Mouse (Mus musculus) C2C12 (cell line): ENCODE measurements around the gene Frs2. TPM values are rescaled to one million over a fixed set of nuclear protein-coding genes. Genes with fewer than 3 reads are reported as not detected.

Source experiments
- H3K27me3 ChIP-seq: one replicate; pipeline ENCODE4 v1.6.1; 2011; ENCODE audit not compliant: control insufficient read depth, insufficient read depth, insufficient read length
- H3K36me3 ChIP-seq: one replicate; pipeline ENCODE4 v1.6.1; 2011; ENCODE audit not compliant: control insufficient read depth, insufficient read depth
- H3K4me3 ChIP-seq: one replicate; pipeline ENCODE4 v1.5.1; 2011; ENCODE audit warnings: mild to moderate bottlenecking, control low read depth; ENCODE audit not compliant: poor library complexity, insufficient read depth, severe bottlenecking
- H3K79me2 ChIP-seq: one replicate; pipeline ENCODE4 v1.6.1; 2011; ENCODE audit not compliant: control insufficient read depth, insufficient read depth
- H3K79me3 ChIP-seq: one replicate; pipeline ENCODE4 v1.6.1; 2011; ENCODE audit warnings: low read depth, control low read depth
- H3ac ChIP-seq: one replicate; pipeline ENCODE3; 2011; ENCODE audit warnings: low read depth; ENCODE audit not compliant: control insufficient read depth, insufficient read length
- CEBPB ChIP-seq: IDR thresholded peaks from one replicate; pipeline ENCODE4 v1.6.1; 2011; ENCODE audit warnings: low read depth, mild to moderate bottlenecking, control low read depth, moderate library complexity
- CTCF ChIP-seq: IDR thresholded peaks from one replicate; pipeline ENCODE4 v1.5.1; 2011; ENCODE audit not compliant: control insufficient read depth, insufficient read depth, insufficient read length
- FOSL1 ChIP-seq: IDR thresholded peaks from one replicate; pipeline ENCODE4 v1.8.0; 2011; ENCODE audit warnings: mild to moderate bottlenecking, low read length; ENCODE audit not compliant: poor library complexity, insufficient read depth, severe bottlenecking
- MAX ChIP-seq: IDR thresholded peaks from one replicate; pipeline ENCODE4 v1.6.1; 2011; ENCODE audit warnings: mild to moderate bottlenecking, control low read depth
- MYOD1 ChIP-seq: IDR thresholded peaks from one replicate; pipeline ENCODE4 v1.6.1; 2011; ENCODE audit warnings: low read depth; ENCODE audit not compliant: control insufficient read depth, insufficient read length
- MYOG ChIP-seq: IDR thresholded peaks from one replicate; pipeline ENCODE4 v1.6.1; 2011; ENCODE audit not compliant: control insufficient read depth, insufficient read length; ENCODE audit errors: extremely low read depth
- USF1 ChIP-seq: IDR thresholded peaks from one replicate; pipeline ENCODE4 v1.6.1; 2011; ENCODE audit warnings: low read depth, mild to moderate bottlenecking, control low read depth, moderate library complexity
- polyA plus RNA-seq: library from polyadenylated mRNA; unstranded; fragments of >200 nt; fragmentation: generic; extraction: Trizol; gene quantifications from one replicate; pipeline ENCODE4 v1.2.1, GENCODE M21; 2012; ENCODE audit warnings: missing spikeins

Frs2 gene
- polyA plus RNA-seq, 1 experiment: 11.0 TPM

- no peak overlapping the region for H3ac ChIP-seq
- no peak overlapping the region for H3K4me3 ChIP-seq
- no peak for TF ChIP-seq CTCF
- TF ChIP-seq MYOG: no peak
- H3K36me3 ChIP-seq: peaks cover 75% of the 10 kb centered on the region
- H3K27me3 ChIP-seq: no peaks in the 10 kb centered on the region
- peaks cover 4% of the 10 kb centered on the region for H3K79me2 ChIP-seq
- H3K79me3 ChIP-seq: no peaks in the 10 kb centered on the region
Measured at GRCm38 (mm10) chr10:117081914-117082359, 66.4 kb downstream of the Frs2 start.

GRCm38 (mm10) chr10:117081326-117081725, 67.0 kb downstream of the Frs2 start:
- H3K36me3 ChIP-seq: peaks cover 77% of the 10 kb centered on the region
- H3K4me3 ChIP-seq: no peak overlapping the region
- TF ChIP-seq CEBPB: no peak
- TF ChIP-seq CTCF: no peak
- no peak for TF ChIP-seq FOSL1
- TF ChIP-seq MAX: no peak
- TF ChIP-seq MYOG: no peak
- no peak for TF ChIP-seq USF1
- TF ChIP-seq MYOD1: no peak
- H3K79me2 ChIP-seq: peaks cover 4% of the 10 kb centered on the region
- H3K79me3 ChIP-seq: no peaks in the 10 kb centered on the region
- H3ac ChIP-seq: no peak overlapping the region
- no peaks in the 10 kb centered on the region for H3K27me3 ChIP-seq

- TF ChIP-seq MYOD1 (no peak), CTCF (peak; percentile 31), MAX (peak; percentile 66)
- Histone ChIP-seq H3K4me3 (no peak overlapping the region), H3K79me2 (no peaks in the 10 kb centered on the region), H3ac (no peak overlapping the region), H3K27me3 (no peaks in the 10 kb centered on the region), H3K79me3 (no peaks in the 10 kb centered on the region), H3K36me3 (peaks cover 82% of the 10 kb centered on the region)
Measured at GRCm38 (mm10) chr10:117078284-117078683, 70.0 kb downstream of the Frs2 start.

GRCm38 (mm10) chr10:117073176-117073575, 75.2 kb downstream of the Frs2 start:
- Histone ChIP-seq H3K4me3 (no peak overlapping the region), H3K79me3 (no peaks in the 10 kb centered on the region), H3K79me2 (peaks cover 8% of the 10 kb centered on the region), H3ac (no peak overlapping the region), H3K27me3 (no peaks in the 10 kb centered on the region), H3K36me3 (peaks cover 67% of the 10 kb centered on the region)
- TF ChIP-seq MYOG (no peak), MAX (no peak)

- H3K4me3 ChIP-seq: no peak overlapping the region
- H3K27me3 ChIP-seq: no peaks in the 10 kb centered on the region
- no peaks in the 10 kb centered on the region for H3K79me3 ChIP-seq
- no peak overlapping the region for H3ac ChIP-seq
- H3K36me3 ChIP-seq: peaks cover 60% of the 10 kb centered on the region
- TF ChIP-seq USF1 (no peak), MYOD1 (no peak), FOSL1 (no peak), CEBPB (no peak)
- H3K79me2 ChIP-seq: peaks cover 8% of the 10 kb centered on the region
Measured at GRCm38 (mm10) chr10:117072191-117072888, 76.0 kb downstream of the Frs2 start.

- peaks cover 37% of the 10 kb centered on the region for H3K36me3 ChIP-seq
- H3K79me2 ChIP-seq: peaks cover 8% of the 10 kb centered on the region
- no peak overlapping the region for H3ac ChIP-seq
- no peaks in the 10 kb centered on the region for H3K27me3 ChIP-seq
- H3K4me3 ChIP-seq: no peak overlapping the region
- TF ChIP-seq MYOG (no peak), MAX (no peak), CTCF (no peak), FOSL1 (no peak), USF1 (no peak), CEBPB (no peak)
- H3K79me3 ChIP-seq: no peaks in the 10 kb centered on the region
Measured at GRCm38 (mm10) chr10:117069109-117069508, 79.2 kb downstream of the Frs2 start.

GRCm38 (mm10) chr10:117064076-117064475, 84.3 kb downstream of the Frs2 start:
- Histone ChIP-seq H3K27me3 (no peaks in the 10 kb centered on the region), H3K36me3 (peaks cover 35% of the 10 kb centered on the region), H3K79me3 (peaks cover 40% of the 10 kb centered on the region), H3K4me3 (no peak overlapping the region), H3ac (no peak overlapping the region), H3K79me2 (peaks cover 46% of the 10 kb centered on the region)
- TF ChIP-seq MYOD1: no peak
- no peak for TF ChIP-seq MAX
- no peak for TF ChIP-seq USF1
- no peak for TF ChIP-seq CTCF
- no peak for TF ChIP-seq MYOG
- no peak for TF ChIP-seq CEBPB
- no peak for TF ChIP-seq FOSL1
